Mouse (Mus musculus) heart, embryonic 14.5 days (tissue): Measurements from ENCODE around the gene Ankrd39. TPM values are rescaled to one million over a fixed set of nuclear protein-coding genes. Genes with fewer than 3 reads are reported as not detected.
A peak's percentile ranks its signal among the peaks of the same experiment; 100 is the strongest.

Source experiments
- ATAC-seq: fragments of 200-750 bp; cut with Nextera tagmentation; 2 replicates; pipeline ENCODE4 v1.8.0; 2017; ENCODE audit warnings: low read depth, moderate TSS enrichment; ENCODE audit not compliant: insufficient number of reproducible peaks, insufficient read depth, low FRiP score
- H3K27ac ChIP-seq, 2 experiments: fragments of 200-500 bp in 1 of 2; fragments of 300-500 bp in 1 of 2; sonication (generic) in 1 of 2; replicated peaks in 1 of 2; 2 replicates each; pipeline ENCODE4 v1.5.1; 2012 to 2014; ENCODE audit warnings: low read depth in 2 of 2, low read length in 2 of 2, control low read depth in 1 of 2, mild to moderate bottlenecking in 1 of 2, mixed read lengths in 1 of 2; ENCODE audit not compliant: control insufficient read depth in 1 of 2, insufficient read depth in 1 of 2
- H3K27me3 ChIP-seq: fragments of 300-500 bp; sonication (generic); 2 replicates; pipeline ENCODE4 v1.6.1; 2014; ENCODE audit warnings: mild to moderate bottlenecking, low read length, control low read depth; ENCODE audit not compliant: control insufficient read depth, insufficient read depth
- H3K36me3 ChIP-seq: fragments of 300-500 bp; sonication (generic); 2 replicates; pipeline ENCODE4 v1.6.1; 2014; ENCODE audit warnings: mild to moderate bottlenecking, control low read depth, low read length, mixed read lengths; ENCODE audit not compliant: control insufficient read depth, insufficient read depth
- H3K4me1 ChIP-seq, 2 experiments: fragments of 200-500 bp in 1 of 2; fragments of 300-500 bp in 1 of 2; sonication (generic) in 1 of 2; 2 replicates each; pipeline ENCODE4 v1.6.1; 2012 to 2014; ENCODE audit warnings: low read length in 2 of 2, control low read depth in 1 of 2, mixed read lengths in 1 of 2; ENCODE audit not compliant: control insufficient read depth in 2 of 2, insufficient read depth in 2 of 2
- H3K4me2 ChIP-seq: fragments of 300-500 bp; sonication (generic); 2 replicates; pipeline ENCODE4 v1.6.1; 2014; ENCODE audit warnings: mild to moderate bottlenecking, low read length
- H3K4me3 ChIP-seq, 2 experiments: fragments of 200-500 bp in 1 of 2; fragments of 300-500 bp in 1 of 2; sonication (generic) in 1 of 2; 2 replicates each; pipeline ENCODE4 v1.5.1; 2012 to 2014; ENCODE audit warnings: low read length in 2 of 2, mild to moderate bottlenecking in 2 of 2, control low read depth in 1 of 2, low read depth in 1 of 2, moderate library complexity in 1 of 2; ENCODE audit not compliant: control insufficient read depth in 1 of 2, insufficient read depth in 1 of 2
- H3K9ac ChIP-seq: fragments of 300-500 bp; sonication (generic); 2 replicates; pipeline ENCODE4 v1.6.1; 2014; ENCODE audit warnings: mild to moderate bottlenecking, low read length
- H3K9me3 ChIP-seq: fragments of 300-500 bp; sonication (generic); 2 replicates; pipeline ENCODE4 v1.6.1; 2016; ENCODE audit warnings: low read length, control low read depth; ENCODE audit not compliant: control insufficient read depth
- WGBS: fragments of 180-500 bp; shearing (Covaris S2); extraction: QIAGEN DNeasy Blood & Tissue Kit; methylation state at CpG from one replicate; pipeline ENCODE4 v1.1.7; 2014; 5-methylcytosine and 5-hydroxymethylcytosine counted together
- polyA plus RNA-seq: library from polyadenylated mRNA; unstranded; fragments of >200 nt; fragmentation: Nextera tagmentation; extraction: Ambion mirVana; gene quantifications from 2 replicates; pipeline ENCODE4 v1.2.1, GENCODE M21; 2014

Ankrd39 gene
- polyA plus RNA-seq, 1 experiment from 2014 or later: 27.2 TPM

- H3K4me1 ChIP-seq: peaks cover 36% of the 10 kb centered on the region in 2 experiments
- peak overlapping the region; percentile 55; the same call in 1 of the 2 replicates for H3K9ac ChIP-seq
- 66% methylated on average over 13 of the region's 13 CpGs for WGBS
These were observed 41.5 kb upstream of the Ankrd39 start for GRCm38 (mm10) chr1:36588476-36589450.

DNA sequence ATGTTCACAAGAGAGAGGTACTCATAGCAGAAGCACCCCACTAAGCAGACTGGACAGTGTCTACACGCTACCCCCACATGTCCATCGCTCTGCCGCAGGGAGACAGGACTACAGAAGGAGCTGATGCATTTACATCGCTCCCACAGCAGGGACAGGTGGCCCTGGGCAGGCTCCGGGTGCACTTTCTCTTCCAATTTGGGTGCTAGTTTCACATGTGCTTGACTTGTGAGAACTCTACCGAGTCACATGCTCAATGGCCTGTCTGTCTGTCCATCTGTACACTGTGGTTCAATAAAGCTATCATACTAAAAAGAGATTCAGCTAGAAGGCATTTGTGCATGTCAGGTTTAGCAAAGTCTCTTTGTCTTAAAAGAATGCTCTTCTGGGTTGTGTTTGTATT lies 40.6 kb upstream of the Ankrd39 start:
- Histone ChIP-seq H3K4me3 (no peak overlapping the region), H3K36me3 (no peaks in the 10 kb centered on the region), H3K9ac (no peak overlapping the region), H3K27me3 (no peaks in the 10 kb centered on the region), H3K9me3 (no peaks in the 10 kb centered on the region), H3K4me2 (no peak overlapping the region), H3K27ac (no peak overlapping the region), H3K4me1 (peaks cover 41% of the 10 kb centered on the region in 2 experiments)
- WGBS: 90% methylated on average over 6 of the region's 6 CpGs
- no peak for ATAC-seq

More at GRCm38 (mm10) chr1:36588476-36589450, 41.5 kb upstream of the Ankrd39 start:
- Histone ChIP-seq H3K4me3 (no peak overlapping the region), H3K27me3 (no peaks in the 10 kb centered on the region), H3K9me3 (no peaks in the 10 kb centered on the region), H3K27ac (peak overlapping the region; percentile 38 to 50), H3K4me2 (0 out of 2 replicates have a peak overlapping the region, but pooled peaks have one; percentile 11), H3K36me3 (no peaks in the 10 kb centered on the region)
- ATAC-seq: peak; percentile 44; the same call in 1 of the 2 replicates

DNA sequence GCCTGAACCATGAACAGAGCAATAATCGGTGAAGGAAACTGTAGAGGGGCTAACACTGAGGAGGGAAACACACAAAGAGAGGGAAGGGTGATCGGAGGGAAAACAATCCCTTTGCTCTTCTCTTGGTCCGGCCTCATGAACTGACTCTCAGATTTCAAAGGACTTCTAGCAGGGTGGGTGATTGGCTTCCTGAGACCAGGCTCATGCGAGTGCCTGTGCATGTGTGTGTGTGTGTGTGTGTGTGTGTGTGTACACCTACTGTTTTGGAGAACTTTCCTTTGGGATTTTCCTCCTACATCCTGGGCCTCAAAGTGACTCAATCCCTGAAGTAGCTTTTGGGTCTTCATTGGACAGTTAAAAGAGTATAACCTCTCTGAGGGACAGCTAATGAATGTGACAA lies 39.0 kb upstream of the Ankrd39 start:
- Histone ChIP-seq H3K27ac (no peak overlapping the region), H3K4me2 (no peak overlapping the region), H3K9ac (no peak overlapping the region), H3K9me3 (no peaks in the 10 kb centered on the region), H3K27me3 (no peaks in the 10 kb centered on the region), H3K36me3 (no peaks in the 10 kb centered on the region), H3K4me3 (no peak overlapping the region), H3K4me1 (peaks cover 40 to 41% of the 10 kb centered on the region in 2 experiments)
- no peak for ATAC-seq
- WGBS: 71% methylated on average over 4 of the region's 4 CpGs

GRCm38 (mm10) chr1:36583408-36584116 lies 36.3 kb upstream of the Ankrd39 start:
- H3K4me1 ChIP-seq: peaks cover 40 to 45% of the 10 kb centered on the region in 2 experiments
- no peaks in the 10 kb centered on the region for H3K9me3 ChIP-seq
- H3K36me3 ChIP-seq: no peaks in the 10 kb centered on the region
- no peak overlapping the region for H3K4me3 ChIP-seq
- no peak overlapping the region for H3K9ac ChIP-seq
- no peak overlapping the region for H3K4me2 ChIP-seq
- no peaks in the 10 kb centered on the region for H3K27me3 ChIP-seq
- no peak for ATAC-seq
- H3K27ac ChIP-seq: peak overlapping the region; percentile 9 to 52; a peak in 2 of 4 replicates
- 81% methylated on average over 8 of the region's 8 CpGs for WGBS

DNA sequence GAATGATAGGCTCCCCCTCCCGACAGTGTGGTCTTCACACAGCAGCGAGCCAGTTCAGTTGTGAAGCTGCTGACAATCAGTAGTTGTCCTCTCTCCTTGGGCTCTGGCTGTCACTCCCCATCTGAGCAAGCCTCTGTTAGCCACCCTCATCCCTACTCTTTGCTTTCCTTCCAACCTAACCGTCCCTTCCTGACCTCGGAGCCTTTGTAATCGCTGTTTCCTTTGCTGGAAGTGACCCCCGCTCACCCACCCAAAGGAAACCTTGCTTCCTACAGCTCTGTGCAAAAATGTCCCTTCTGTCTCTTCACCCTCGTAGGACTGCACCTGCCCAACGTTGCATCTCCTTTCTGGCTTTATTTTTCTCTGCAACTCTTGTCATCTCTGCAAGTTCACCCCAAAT lies 35.0 kb upstream of the Ankrd39 start:
- Histone ChIP-seq H3K27me3 (no peaks in the 10 kb centered on the region), H3K4me3 (no peak overlapping the region), H3K27ac (no peak overlapping the region), H3K36me3 (no peaks in the 10 kb centered on the region), H3K4me1 (peaks cover 36 to 39% of the 10 kb centered on the region in 2 experiments), H3K9me3 (no peaks in the 10 kb centered on the region), H3K4me2 (no peak overlapping the region), H3K9ac (no peak overlapping the region)
- ATAC-seq: no peak
- WGBS: 71% methylated on average over 8 of the region's 8 CpGs

DNA sequence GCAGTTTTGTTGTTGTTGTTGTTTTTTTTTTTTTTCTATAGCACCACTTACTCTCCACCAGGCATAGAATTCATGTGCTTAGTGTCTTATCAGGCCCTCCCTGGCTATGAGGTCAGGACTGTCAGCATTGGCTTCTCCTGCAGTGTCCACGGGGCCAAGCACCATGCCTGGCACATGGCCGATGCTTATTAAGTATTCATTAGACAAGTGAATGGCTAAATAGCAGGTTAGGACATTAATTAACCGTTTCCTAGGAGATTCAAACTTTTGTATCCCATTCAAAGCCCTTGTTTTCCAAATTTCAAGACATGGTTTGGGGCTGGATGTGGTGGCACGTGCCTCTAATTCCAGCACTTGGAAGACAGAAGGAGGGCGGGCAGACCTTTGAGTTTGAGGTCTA lies 34.0 kb upstream of the Ankrd39 start:
- Histone ChIP-seq H3K9me3 (no peaks in the 10 kb centered on the region), H3K27me3 (no peaks in the 10 kb centered on the region), H3K4me3 (no peak overlapping the region), H3K36me3 (no peaks in the 10 kb centered on the region), H3K9ac (0 out of 2 replicates have a peak overlapping the region, but pooled peaks have one; percentile 69), H3K27ac (peak overlapping the region; percentile 83 to 85), H3K4me1 (peaks cover 36 to 39% of the 10 kb centered on the region in 2 experiments), H3K4me2 (no peak overlapping the region)
- 58% methylated on average over 5 of the region's 5 CpGs for WGBS
- no peak for ATAC-seq

DNA sequence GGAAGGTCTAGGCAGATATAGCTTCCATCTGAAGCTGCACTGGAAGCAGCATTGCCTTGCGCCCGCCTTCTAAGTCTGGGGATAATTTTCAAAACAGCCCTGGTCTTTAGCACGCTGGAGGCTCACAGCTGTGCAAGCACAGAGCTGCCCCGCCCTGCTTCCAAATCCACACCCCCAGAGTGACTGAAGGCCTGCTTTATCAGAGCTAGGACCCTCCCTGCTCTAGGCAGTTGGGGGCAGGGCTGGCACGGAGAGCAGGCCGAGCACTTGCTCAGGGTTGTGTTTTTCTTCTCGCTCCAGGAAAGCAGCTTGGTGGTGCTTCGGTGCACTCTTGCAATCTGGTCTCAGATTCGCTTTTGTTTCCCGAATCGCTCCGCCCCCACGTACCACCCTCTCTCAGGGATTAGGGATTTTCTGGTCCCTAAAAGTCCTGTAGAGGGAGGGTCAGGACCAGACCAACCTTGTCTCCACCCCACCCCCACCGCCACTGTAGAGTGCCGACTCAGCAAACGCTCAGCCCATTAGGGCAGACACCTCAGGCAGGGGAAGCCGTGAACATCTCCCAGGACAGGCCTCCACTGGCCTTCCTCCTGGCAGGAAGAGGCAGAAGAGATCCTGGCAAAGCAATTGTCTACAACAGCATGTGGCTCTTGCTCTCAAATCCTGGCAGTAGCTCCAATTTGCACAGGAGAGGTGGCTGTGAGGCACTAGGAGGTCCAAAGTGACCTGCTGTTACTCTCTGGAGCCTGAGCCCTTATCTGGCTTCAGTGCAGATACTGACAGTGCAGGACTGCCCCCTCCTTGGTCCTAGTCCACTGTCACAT lies 33.4 kb upstream of the Ankrd39 start:
- no peaks in the 10 kb centered on the region for H3K27me3 ChIP-seq
- H3K36me3 ChIP-seq: no peaks in the 10 kb centered on the region
- WGBS: 2% methylated on average over 17 of the region's 17 CpGs
- peaks cover 35 to 39% of the 10 kb centered on the region in 2 experiments for H3K4me1 ChIP-seq
- peak; percentile 83 for ATAC-seq
- peak overlapping the region; percentile 69 for H3K9ac ChIP-seq
- H3K4me3 ChIP-seq: peak overlapping the region; percentile 5 to 24
- peak overlapping the region; percentile 63 for H3K4me2 ChIP-seq
- peak overlapping the region; percentile 83 to 85 for H3K27ac ChIP-seq
- no peaks in the 10 kb centered on the region for H3K9me3 ChIP-seq
